Mouse (Mus musculus) cerebellum, postnatal 4 days (tissue): ENCODE data around the gene Smim20.

ENCODE experiments used
- DNase-seq, 2 experiments: peaks; one replicate each; pipeline ENCODE4 v3.0.0; 2022; ENCODE audit warnings: low spot score in 2 of 2, mixed read lengths in 1 of 2

Gene Smim20

GRCm38 (mm10) chr5:53307437-53307836, 40.6 kb downstream of the Smim20 start:
- no peak for DNase-seq

GRCm38 (mm10) chr5:53314404-53315167, 47.7 kb downstream of the Smim20 start:
- no peak for DNase-seq

DNA sequence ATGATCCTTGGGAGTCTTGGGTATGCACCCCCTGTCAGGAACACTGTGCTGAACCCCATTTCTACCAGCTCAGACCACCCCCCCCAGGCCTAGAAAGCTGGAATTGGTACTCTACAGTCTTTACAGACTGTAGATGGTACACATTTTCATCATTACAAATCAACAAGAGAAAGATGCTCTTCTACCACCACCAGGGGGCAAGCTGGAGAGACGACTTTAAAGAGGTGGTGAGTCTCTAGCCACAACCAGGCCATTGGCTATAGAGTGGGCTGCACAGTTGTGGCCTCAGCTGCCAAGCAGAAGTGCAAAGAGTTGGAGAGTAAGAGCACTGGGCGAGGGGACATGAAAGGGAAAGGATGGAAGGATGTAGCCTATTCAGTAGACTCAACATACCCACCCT, 48.9 kb downstream of the Smim20 start:
- no peak for DNase-seq

- DNase-seq: no peak
Measured at GRCm38 (mm10) chr5:53317396-53317795, 50.5 kb downstream of the Smim20 start.

GRCm38 (mm10) chr5:53317885-53318466, 51.1 kb downstream of the Smim20 start:
- no peak for DNase-seq

DNA sequence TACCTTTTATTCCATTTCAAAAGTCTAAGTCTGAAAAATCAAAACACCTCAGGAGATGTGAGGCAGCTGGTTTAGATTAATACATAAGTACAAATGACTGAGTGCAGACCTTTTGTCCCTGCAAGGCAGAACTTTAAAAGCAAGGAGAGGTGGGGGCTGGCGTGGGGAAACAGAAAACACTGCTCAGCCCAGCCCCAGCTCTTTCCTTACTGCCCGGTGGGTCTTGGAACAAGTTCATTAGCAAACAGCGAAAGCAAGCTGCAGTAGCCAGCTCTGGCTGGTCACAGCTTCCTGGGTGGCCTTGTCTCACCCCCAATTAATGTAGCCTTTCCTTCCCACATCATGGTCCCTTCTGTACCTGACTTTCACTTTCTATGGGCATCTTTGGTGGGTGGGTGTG, 53.4 kb downstream of the Smim20 start:
- DNase-seq: no peak

- no peak for DNase-seq
Measured at GRCm38 (mm10) chr5:53321901-53322300, 55.0 kb downstream of the Smim20 start.

DNA sequence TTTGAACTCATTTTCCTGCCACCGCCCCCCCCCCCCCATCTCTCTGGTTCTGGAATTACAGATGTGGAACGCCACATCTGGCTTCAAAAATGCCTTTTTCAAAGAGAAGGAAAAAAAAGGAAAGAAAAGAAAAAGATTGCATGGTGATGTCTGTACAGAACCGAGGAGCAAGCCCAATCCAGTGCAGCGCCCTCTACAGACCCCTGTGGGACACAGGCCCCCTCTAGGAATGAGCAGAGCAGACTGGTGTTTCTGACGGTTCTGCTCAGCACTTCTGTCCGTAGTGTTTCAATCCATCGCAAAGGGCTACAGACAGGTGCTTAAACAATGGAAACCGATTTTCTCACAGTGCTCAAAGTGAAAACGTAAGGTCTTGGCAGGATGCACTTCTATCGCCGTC, 55.6 kb downstream of the Smim20 start:
- no peak for DNase-seq

- no peak for DNase-seq
Measured at GRCm38 (mm10) chr5:53323121-53323520, 56.2 kb downstream of the Smim20 start.

GRCm38 (mm10) chr5:53324256-53324655, 57.4 kb downstream of the Smim20 start:
- DNase-seq: no peak

GRCm38 (mm10) chr5:53324791-53325190, 57.9 kb downstream of the Smim20 start:
- DNase-seq: no peak

GRCm38 (mm10) chr5:53326023-53326422, 59.1 kb downstream of the Smim20 start:
- peak; percentile 60 to 83 for DNase-seq

- no peak for DNase-seq
Measured at GRCm38 (mm10) chr5:53326491-53326890, 59.6 kb downstream of the Smim20 start.
